Comparison of ENCODE assay signal across 9 mouse cellular contexts in genomic region chr9:7783823-7784614, GRCm38 (mm10). TPM values are rescaled to one million over a fixed set of nuclear protein-coding genes. Genes with fewer than 3 reads are reported as not detected.
DNase-seq lines count a peak whose midpoint lies in the region; ATAC-seq and TF ChIP-seq lines count a peak whose summit lies in the region.
"Had no signal": no experiment of that assay in that cellular context is flagged by ENCODE, and none has a peak within 500 bp of the region (broad histone marks: within the 10 kb centered on the region; RNA-seq: fewer than 3 reads in every experiment).

No protein-coding gene starts in this region.

- H3K4me2 ChIP-seq in heart, embryonic 15.5 days, result no peak overlapping the region
- H3K4me2 ChIP-seq in hindbrain, embryonic 16.5 days (ENCODE audit: low read length), result no peak overlapping the region

- intact Hi-C loops in heart, postnatal 36 days (cut with DNase I), result loop anchor here (2.0 kb wide), 1 partner anchor 17 kb away; no protein-coding TSS in a partner anchor

- no peak for DNase-seq in heart, postnatal 36 days
- peak in 1 of 2 experiments; percentile 35 for DNase-seq in spleen, adult 2 months (ENCODE audit: low read depth in 1 of 2, low spot score in 2 of 2)
- DNase-seq in spleen, postnatal 10 days (ENCODE audit: low spot score in 2 of 2), result no peak
- DNase-seq in thymus, postnatal 25 days, result peak; percentile 68
- no peak for DNase-seq in cerebellum, postnatal 36 days

- no peak for TF ChIP-seq POLR2A in spleen, adult 2 months (IDR thresholded peaks at IDR 0.05; ENCODE audit: low read depth, low read length)

- WGBS in heart, embryonic 15.5 days, result 67% methylated on average over 15 of the region's 15 CpGs
- WGBS in spleen, adult 2 months, result 61% methylated on average over 15 of the region's 15 CpGs
- WGBS in hindbrain, embryonic 16.5 days, result 78% methylated on average over 15 of the region's 15 CpGs

- peak overlapping the region; percentile 7; the same call in 1 of the 2 replicates for H3K27ac ChIP-seq in heart, embryonic 15.5 days
- H3K27ac ChIP-seq in spleen, adult 2 months (ENCODE audit: insufficient read depth, low read length), result peak overlapping the region; percentile 19
- no peak overlapping the region for H3K27ac ChIP-seq in hindbrain, embryonic 16.5 days (ENCODE audit: low read depth, low read length)
- H3K27ac ChIP-seq: macrophage had no signal

- ATAC-seq in heart, embryonic 15.5 days (replicated peaks; ENCODE audit: insufficient number of reproducible peaks, insufficient read depth, low FRiP score, low read depth), result no peak
- 0 out of 2 replicates have a peak, but pooled peaks have one; percentile 42 for ATAC-seq in hindbrain, embryonic 16.5 days
- no peak for ATAC-seq in megakaryocyte progenitor cell, adult 5-6 weeks (replicated peaks; ENCODE audit: poor library complexity)

- no peaks in the 10 kb centered on the region for H3K9me3 ChIP-seq in heart, embryonic 15.5 days (replicated peaks)
- no peaks in the 10 kb centered on the region for H3K9me3 ChIP-seq in hindbrain, embryonic 16.5 days (ENCODE audit: control insufficient read depth, low read length)

- H3K4me1 ChIP-seq in heart, embryonic 15.5 days (replicated peaks), result peaks cover 15% of the 10 kb centered on the region
- peaks cover 28% of the 10 kb centered on the region for H3K4me1 ChIP-seq in spleen, adult 2 months (ENCODE audit: control insufficient read depth, insufficient read depth, insufficient read length)
- no peaks in the 10 kb centered on the region for H3K4me1 ChIP-seq in hindbrain, embryonic 16.5 days (ENCODE audit: control insufficient read depth, insufficient read depth, low read depth, low read length)

- H3K27me3 ChIP-seq in heart, embryonic 15.5 days, result no peaks in the 10 kb centered on the region
- no peaks in the 10 kb centered on the region for H3K27me3 ChIP-seq in spleen, adult 2 months (ENCODE audit: control insufficient read depth, insufficient read depth, low read length)
- no peaks in the 10 kb centered on the region for H3K27me3 ChIP-seq in hindbrain, embryonic 16.5 days (replicated peaks; ENCODE audit: control insufficient read depth, insufficient read depth, low read length)

- peaks cover 14% of the 10 kb centered on the region for H3K36me3 ChIP-seq in heart, embryonic 15.5 days
- H3K36me3 ChIP-seq in spleen, adult 2 months (ENCODE audit: control insufficient read depth, insufficient read depth, low read length), result peaks cover 10% of the 10 kb centered on the region
- no peaks in the 10 kb centered on the region for H3K36me3 ChIP-seq in hindbrain, embryonic 16.5 days (ENCODE audit: control insufficient read depth, insufficient read depth, low read length)

- H3K9ac ChIP-seq in heart, embryonic 15.5 days, result no peak overlapping the region
- no peak overlapping the region for H3K9ac ChIP-seq in hindbrain, embryonic 16.5 days (ENCODE audit: low read depth, low read length)

- no peak for TF ChIP-seq CTCF in spleen, adult 2 months (IDR thresholded peaks at IDR 0.05; ENCODE audit: extremely low read depth, insufficient read depth, insufficient read length, insufficient replicate concordance)

- H3K4me3 ChIP-seq in heart, embryonic 15.5 days, result no peak overlapping the region
- no peak overlapping the region for H3K4me3 ChIP-seq in spleen, adult 2 months (ENCODE audit: extremely low read depth, insufficient read depth, insufficient read length)
- H3K4me3 ChIP-seq in hindbrain, embryonic 16.5 days (ENCODE audit: low read length), result no peak overlapping the region

RNA-seq across cellular contexts. Expression of gene Tmem123, which starts 20.2 kb away (rescaled TPM):
- 84.6 and 88.9 TPM in 2 replicates for polyA plus RNA-seq in heart, embryonic 15.5 days (2015; fragmentation: Nextera tagmentation; extraction: Ambion mirVana)
- 10 to 100 TPM; 37.2 to 40.4 TPM for total RNA-seq in heart, postnatal 36 days (2021)
- polyA plus RNA-seq in spleen, adult 2 months (2012; rRNA removed), result 90.0 and 142 TPM in 2 replicates
- polyA plus RNA-seq in hindbrain, embryonic 16.5 days (2015; fragmentation: Nextera tagmentation; extraction: Ambion mirVana), result 20.4 and 23.0 TPM in 2 replicates
- total RNA-seq in megakaryocyte progenitor cell, adult 5-6 weeks (2015), result 121 and 124 TPM in 2 replicates
- 106 and 123 TPM in 2 replicates for total RNA-seq in megakaryocyte progenitor cell, adult 5-6 weeks (2017)

RNA-seq across cellular contexts. Expression of gene Birc2, which starts 52.8 kb away (rescaled TPM):
- 25.5 and 28.0 TPM in 2 replicates for polyA plus RNA-seq in heart, embryonic 15.5 days (2015; fragmentation: Nextera tagmentation; extraction: Ambion mirVana)
- total RNA-seq in heart, postnatal 36 days (2021), result 10 to 100 TPM; 24.8 to 29.1 TPM
- polyA plus RNA-seq in spleen, adult 2 months (2012; rRNA removed), result 16.4 and 17.7 TPM in 2 replicates
- polyA plus RNA-seq in hindbrain, embryonic 16.5 days (2015; fragmentation: Nextera tagmentation; extraction: Ambion mirVana), result 35.4 and 43.5 TPM in 2 replicates
- 32.7 and 36.2 TPM in 2 replicates for total RNA-seq in megakaryocyte progenitor cell, adult 5-6 weeks (2015)
- 34.1 and 40.0 TPM in 2 replicates for total RNA-seq in megakaryocyte progenitor cell, adult 5-6 weeks (2017)
